Mouse (Mus musculus) left cerebral cortex, postnatal 4 days (tissue): Measurements from ENCODE around the gene Ankrd26. TPM values are rescaled to one million over a fixed set of nuclear protein-coding genes. Genes with fewer than 3 reads are reported as not detected.
"Not testable (repeated sequence)": the region's sequence is repeated elsewhere in the genome, so short reads cannot be mapped to it uniquely, and the experiment has no call there.

Experiments used
- DNase-seq: peaks from one replicate; pipeline ENCODE4 v3.0.0-alpha.2; 2022
- intact Hi-C: fragments of 180-260 bp; cut with DNase I; formaldehyde crosslinking; loops from one replicate; pipeline ENCODE4 v1.15.1; 2025
- total RNA-seq, 2 experiments: library from RNA; stranded (reverse); gene quantifications; 2 replicates each; pipeline ENCODE4 v1.2.3; 2021

The Ankrd26 gene
- 10 to 100 TPM; 11.9 to 12.5 TPM for total RNA-seq

DNA sequence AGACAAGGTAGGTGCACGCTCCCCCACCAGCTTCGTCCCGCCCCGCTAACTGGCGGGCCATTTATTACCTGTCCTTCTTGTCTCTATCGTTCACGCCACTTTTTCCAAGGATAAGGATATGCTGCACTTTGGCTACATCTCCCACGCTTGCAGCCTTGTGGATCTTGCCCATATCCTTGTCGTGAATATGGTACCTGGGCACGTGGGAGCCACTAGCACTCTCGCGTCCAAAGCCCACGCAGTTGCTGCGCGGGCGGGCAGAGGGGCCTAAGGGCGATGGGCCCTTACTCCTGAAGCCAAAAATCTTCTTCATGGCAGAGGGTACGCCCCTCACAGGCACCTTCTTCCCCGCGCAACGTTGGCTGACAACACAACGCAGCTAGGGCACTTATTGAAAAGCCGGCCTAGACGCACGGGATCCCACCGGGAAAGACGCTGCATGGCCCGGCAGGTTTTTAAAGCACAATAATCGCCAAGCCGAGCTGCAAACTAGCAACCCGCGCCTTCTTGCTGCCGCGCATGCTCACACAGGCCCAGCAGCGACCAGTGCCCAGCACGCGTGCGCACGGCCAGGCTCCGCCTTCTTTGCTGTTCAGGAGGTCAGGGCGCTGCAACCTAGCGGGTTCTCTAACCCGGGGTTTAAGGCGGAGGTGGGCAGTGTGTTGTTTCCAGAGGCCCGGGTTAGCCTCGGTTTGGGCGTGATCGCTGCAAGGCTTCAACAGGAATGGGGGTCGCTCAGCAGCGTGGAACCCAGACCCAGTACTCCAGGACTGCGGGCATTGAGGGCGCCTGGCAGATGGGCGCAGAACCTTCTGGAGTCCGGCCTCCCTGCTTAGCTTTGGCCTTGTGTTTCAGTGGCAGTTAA, at the start of gene Ankrd26:
Gene Ankrd26 (minus strand): TSS at position 482 of the 865 bp plus-strand sequence.
- DNase-seq: peak; percentile 94
- intact Hi-C loops: no loop called here

DNA sequence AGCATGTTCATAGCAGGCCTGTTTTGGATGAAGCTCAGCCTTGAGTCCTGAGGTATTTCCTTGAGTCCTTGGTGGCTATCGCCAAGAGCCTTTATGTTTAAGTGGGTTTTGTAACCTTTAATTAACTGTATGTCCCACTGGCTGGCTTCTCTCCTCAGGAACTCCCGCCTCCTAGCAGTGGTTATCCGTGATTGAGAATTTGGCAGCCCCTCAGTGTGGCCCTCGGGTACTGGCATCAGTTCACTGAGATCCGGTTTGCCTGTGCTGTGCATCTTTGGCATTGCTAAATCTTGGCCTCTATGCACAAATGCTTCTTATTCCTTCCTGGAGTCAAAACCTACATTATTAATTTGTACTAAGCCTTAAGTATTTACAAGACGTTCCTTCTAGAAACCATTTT, 46.9 kb upstream of the Ankrd26 start:
- intact Hi-C loops: no loop called here
- DNase-seq: no peak

DNA sequence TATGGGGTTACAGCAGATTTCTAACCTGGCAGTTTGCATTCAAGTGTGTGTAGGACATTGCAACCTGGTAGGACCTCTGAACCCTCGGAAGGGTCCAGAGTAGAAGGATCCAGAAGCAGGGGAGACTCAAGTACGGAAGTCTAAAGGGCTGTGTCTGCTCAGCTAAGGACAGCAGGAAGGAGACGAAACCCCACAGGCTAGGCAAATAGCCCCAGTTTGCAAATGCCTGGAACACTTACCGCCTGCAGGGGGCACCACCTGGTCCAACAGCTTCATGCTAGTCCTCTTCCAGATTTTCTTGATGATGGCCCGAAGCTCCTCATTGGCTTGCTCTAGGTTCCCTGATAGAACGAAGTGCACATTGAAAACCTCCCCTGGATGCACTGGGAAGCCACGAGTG, 43.9 kb upstream of the Ankrd26 start:
- DNase-seq: no peak
- intact Hi-C loops: no loop called here

DNA sequence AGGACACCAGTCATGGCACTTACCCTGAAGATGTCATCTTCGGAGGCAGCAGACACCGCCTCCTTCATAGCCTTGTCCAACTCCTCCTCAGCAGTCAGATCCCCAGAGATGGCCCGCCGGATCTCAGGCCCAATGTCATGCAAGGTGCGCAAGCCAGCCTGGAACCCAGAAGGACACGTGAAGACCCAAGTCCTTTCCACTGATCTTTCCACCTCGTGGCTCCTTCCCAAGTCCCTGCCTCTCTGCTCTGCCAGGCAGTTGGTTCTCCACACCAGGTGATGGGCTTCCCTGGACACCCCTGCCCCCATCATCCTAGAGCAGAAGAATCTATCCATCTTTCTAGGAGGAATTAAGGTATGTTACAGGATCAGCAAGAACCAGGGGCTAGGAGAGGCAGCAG, 41.8 kb upstream of the Ankrd26 start:
- DNase-seq: no peak
- intact Hi-C loops: no loop called here

DNA sequence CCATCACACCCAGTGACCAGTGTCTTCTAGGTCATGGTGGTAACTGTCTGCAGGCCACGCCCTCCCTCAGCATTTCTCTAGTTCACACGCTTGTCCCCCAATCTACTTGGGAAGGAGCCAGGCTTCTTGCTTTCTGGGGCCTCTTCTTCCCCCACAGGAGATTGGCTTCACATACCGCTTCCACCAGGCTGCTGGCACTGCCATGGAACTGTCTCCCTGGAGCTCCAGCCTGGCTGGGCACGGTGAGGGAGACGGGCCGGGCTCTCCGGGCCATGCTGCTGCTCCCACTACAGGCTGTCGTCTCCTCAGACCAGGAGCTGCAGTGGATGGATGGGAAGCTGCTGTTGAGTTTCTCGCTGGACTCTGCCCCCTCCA, 33.6 kb upstream of the Ankrd26 start:
- intact Hi-C loops: no loop called here
- peak; percentile 31 for DNase-seq

DNA sequence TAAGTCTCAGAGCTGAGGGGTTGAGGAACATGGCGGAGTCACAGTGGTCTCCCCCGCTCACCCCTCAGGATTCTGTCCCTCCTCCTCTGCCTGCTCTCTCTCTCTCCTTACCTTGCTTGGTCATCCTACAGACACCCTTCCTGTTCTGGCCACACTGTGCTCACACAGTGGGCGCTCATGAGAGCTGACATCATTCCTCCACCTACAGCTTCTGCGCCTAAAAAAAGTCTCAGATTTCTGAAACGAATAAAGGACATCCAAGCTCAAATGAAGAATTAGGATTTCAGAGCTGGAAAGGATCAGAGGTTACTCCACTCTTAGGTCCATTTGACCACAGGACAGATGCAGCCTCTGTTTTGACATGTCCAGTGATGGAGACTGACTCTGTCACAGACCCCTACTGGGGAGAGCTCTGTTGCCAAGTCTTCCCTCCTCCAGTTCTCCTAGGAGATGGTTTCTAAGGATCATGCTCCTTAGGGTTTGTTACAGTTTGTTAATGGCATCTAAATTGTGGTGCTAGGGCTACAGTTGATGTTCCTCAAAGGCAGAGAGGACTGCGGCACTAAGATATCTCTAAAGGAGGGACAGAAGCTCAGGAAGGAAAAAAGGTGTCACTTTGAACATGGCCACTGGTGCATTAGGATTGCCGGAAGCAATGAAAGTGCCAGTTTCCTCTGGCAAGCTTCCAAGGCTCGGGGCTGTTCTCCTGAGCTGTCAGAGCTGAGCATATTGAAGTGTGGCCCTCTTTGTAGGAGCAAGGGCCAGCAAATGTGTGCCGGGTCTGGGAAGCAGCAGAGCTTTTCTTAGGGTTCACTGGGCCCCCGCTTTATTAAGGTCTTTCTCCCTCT, 33.0 kb upstream of the Ankrd26 start:
- intact Hi-C loops: no loop called here
- peak; percentile 66 for DNase-seq

DNA sequence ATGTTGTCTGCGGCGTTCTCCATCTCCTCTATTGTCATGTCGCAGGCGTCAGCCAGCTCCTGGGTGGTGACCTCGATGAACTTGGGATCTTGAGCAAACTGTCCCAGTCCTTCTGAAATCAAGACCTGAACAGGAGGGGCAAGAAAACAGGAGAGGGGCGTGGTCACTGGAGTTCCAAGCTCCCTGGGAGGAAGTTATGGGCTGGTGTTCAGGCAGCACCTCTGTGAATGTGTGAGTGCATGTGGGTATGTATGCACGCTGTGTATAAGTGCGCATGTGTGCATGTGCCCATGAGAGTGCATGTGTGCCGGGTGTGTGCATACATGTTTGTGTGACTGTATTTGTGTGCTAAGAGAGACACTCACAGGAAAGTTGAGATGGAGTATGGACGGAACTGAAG, 32.0 kb upstream of the Ankrd26 start:
- intact Hi-C loops: no loop called here
- DNase-seq: no peak

DNA sequence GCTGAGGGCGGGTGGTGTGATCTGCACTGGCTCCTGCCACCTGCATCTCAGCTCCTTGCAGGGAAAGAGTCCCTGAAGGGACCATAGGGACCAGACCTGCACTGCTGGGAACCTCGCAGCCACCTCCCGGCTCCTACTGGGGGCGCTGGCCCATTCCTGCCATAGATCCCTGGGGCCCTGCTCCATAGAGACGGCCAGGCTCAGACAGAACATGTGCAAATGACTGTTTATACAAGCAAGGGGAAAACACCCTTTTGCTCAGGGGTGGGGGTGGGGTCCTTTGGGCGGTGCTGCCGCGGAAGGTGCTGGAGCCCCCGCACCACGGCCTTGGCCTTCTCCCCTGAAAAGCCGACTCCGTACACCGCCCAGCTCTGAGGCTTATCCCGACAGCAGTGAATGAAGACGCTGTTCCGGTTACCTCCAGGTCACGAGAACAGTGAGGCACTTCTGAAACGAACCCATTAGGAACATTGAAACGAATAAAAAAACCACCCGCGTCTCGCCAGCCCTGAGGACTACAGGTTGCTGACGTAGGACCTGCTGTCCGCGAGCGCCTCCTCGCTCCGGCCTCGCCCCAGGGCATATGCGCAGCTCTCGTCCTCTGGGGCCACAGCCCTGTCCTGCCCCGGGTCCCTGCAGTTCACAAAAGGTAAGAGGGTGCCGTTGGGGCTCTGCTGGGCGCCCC, 31.5 kb upstream of the Ankrd26 start:
- intact Hi-C loops: no loop called here
- no peak for DNase-seq

DNA sequence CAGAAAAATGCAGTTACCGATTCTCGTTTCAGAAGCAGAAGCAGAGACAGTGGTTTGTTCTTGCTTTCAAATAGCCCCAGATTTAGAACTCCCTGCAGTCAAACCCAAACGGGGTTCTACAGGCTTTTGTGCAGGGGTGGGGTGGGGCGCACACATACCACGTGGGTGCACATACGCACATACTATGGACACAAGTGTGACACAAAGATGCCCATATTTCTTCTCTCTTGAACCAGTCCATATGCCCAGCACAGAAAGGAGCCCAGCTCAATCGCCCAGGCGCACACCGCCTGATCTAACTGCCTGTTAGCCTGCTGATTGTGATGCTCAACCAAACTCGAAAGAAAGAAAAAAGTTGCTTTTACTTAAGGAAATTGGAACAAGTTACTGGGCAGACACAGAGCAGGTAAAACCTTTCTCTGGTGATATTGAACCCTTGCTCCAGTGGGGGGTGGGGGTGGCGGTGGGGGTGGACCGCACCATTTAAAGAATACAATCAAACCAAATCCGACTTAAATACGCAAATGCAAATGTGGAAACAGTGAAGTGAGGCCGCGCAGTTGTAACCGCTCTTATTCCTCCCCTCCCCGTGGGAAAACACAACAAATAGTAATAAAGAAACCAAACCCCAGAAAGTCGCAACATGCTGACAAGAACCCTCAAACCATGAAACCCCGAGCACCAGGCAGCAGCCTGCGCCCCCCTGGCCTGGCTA, 30.8 kb upstream of the Ankrd26 start:
- intact Hi-C loops: no loop called here
- no peak for DNase-seq

DNA sequence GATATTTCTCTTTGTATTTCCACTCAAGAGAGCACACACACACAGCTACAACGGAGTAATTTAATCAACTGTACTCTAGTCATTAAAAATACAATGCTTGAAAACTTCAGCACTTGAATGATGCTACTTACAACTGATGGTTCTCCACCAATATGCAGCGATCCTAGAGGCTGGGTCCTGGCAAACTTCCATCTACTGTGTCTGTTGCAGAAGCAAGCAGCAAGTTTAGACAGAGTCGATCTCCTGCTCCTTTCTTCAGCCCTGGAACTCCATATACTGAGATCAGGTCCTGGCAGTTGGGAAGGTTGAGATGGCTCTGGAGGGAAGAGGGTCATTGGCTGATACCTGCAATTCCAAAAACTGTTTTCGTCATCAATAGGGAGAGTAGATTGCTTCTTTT, 16.7 kb upstream of the Ankrd26 start:
- DNase-seq, intact Hi-C loops: not testable (repeated sequence)

DNA sequence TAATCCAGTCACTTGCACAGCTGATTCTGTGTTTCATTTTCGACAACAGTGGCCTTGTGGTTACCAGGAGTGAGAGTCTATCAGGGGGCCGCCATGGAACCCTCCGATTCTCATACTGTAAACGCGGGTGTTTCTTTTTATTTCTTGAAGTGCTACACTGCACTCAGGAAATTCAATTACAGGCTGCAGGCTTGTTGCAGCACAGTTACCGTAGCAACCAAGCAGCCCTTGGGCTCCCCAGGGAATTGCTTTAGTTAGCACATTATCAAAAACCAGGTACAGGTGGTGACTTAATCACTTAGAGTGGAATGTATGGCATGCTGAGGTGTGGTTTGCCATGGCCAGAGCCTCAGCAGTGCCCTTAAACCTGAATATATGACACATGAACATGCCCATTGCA, 12.3 kb upstream of the Ankrd26 start:
- intact Hi-C loops: no loop called here

DNA sequence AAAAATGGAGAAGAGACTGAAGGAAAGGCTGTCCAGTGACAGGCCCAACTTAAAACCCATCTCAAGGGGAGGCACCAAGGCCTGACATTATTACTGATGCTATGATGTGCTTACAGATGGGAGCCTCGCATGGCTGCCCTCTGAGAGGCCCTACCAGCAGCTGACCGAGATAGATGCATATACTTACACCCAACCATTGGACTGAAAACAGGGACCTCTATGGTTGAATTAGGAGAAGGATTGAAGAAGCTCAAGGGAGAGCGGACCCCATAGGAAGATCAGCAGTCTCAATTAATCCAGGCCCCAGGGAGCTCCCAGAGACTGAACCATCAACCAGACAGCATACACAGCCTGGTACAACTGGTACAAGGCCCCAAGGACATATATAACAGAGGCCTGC, 5.8 kb upstream of the Ankrd26 start:
- no peak for DNase-seq

More for the DNA sequence above, 12.3 kb upstream of the Ankrd26 start:
- DNase-seq: no peak

DNA sequence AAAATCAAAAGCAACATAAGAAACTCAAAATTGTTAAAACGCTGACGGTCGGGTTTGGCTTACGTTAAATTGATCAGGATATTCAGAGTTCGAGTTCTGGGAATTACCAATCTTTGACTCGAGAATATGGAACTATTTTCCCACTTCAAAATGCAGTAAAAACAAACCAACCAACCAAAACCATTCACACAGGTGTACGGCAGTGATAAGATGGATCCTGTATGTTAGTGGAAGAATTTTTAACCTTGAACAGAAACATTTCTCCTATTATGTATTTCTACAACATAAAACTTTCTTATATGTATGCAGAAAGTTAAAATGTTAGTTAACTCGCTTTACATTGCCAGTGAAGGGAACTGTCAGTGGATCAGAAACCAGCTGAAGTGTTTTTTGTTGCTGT, 801 bp downstream of the Ankrd26 start:
- intact Hi-C loops: no loop called here
- DNase-seq: no peak

More for the DNA sequence above, 5.8 kb upstream of the Ankrd26 start:
- intact Hi-C loops: no loop called here

DNA sequence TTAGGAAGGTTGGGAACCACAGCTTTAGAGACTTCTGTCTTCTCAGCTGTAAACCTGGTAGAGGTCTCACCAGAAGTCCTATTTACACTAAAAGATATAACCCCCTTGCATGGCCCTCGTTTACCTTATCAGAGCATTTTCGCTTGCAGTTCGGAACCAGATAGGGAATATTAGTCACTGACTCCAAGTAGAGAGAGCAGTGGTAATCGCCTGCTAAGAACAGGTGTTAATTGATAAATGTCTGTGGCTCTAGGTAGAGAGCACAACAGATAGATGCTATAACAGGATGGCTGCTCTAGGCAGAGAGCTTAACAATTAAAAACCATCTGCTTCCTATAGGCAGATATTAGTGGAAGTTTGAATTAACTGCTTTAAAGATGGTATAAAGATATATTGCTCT, 23.4 kb downstream of the Ankrd26 start:
- intact Hi-C loops: no loop called here
- no peak for DNase-seq

DNA sequence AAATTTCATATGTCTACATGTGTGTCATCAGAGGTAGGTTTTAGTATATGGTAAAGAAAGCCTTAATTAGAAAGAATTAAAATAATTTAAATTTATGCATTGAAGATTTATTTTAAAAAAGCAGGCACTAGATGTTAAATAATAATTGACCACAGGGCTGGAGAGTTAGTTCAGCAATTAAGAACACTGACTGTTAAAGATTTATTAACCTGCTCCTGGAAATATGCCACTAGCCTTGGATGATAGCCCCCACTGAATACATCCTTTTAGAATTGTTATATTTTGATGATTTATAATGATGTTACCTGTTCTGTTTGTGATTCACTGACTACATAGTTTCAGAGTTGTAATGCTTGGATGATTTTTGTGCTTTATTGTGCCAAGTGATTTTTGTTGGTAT, 24.8 kb downstream of the Ankrd26 start:
- DNase-seq, intact Hi-C loops: not testable (repeated sequence)

DNA sequence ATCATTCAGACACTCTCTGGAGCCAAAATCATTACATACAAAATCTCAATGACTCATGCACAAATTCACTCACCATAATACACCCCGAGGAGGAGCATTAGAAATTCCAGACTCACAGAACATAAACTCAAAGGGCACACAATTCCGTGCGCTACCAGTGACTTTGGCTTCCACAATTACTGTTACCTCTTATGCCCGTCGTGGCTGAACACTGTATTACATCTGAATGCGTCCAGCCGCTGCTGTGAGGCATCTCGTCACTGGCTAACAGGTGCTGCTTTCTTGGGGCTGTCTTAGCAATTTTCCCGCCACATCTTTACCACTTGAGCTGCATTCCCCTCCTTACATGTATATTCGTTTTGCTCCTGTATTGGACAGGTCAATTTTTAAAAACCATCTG, 26.7 kb downstream of the Ankrd26 start:
- intact Hi-C loops: no loop called here

DNA sequence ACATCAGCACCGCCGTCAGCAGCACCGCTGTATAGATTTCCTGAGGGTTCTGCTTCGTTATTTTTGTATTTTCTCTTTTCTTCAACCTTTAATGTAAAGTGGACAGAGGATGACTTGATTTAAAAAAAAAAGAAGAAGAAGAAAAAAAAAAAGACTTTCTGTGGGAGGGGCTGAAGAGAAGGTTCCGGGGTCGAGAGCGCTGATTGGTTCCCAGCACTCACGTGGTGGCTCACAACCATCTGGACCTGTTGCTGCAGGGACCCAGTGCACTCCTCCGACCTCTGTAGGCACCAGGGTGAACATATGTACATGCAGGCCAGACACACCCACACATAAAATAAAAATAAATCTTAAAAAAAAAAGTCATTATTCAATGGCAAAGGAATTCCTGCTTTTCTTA, 28.6 kb downstream of the Ankrd26 start:
- DNase-seq: no peak
- intact Hi-C loops: no loop called here

More for the DNA sequence above, 26.7 kb downstream of the Ankrd26 start:
- no peak for DNase-seq

DNA sequence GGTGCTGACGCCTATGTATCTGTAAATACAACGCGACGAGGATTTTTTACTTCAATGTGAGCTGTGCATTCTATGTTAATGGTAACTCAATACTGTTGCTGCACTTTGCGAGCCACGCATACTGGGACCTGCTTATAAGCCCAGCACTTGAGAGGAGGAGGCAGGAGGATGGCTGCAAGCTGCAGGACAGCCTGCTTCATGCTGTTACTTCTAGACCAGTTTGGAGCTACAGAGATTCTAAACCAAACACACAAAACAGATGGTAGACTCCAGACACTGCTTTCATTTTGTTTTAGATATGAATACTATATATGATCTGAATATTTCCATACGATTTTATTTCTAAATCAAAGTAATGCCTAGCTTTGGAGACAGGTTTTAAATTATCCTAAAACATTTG, 41.4 kb downstream of the Ankrd26 start:
- DNase-seq: no peak

DNA sequence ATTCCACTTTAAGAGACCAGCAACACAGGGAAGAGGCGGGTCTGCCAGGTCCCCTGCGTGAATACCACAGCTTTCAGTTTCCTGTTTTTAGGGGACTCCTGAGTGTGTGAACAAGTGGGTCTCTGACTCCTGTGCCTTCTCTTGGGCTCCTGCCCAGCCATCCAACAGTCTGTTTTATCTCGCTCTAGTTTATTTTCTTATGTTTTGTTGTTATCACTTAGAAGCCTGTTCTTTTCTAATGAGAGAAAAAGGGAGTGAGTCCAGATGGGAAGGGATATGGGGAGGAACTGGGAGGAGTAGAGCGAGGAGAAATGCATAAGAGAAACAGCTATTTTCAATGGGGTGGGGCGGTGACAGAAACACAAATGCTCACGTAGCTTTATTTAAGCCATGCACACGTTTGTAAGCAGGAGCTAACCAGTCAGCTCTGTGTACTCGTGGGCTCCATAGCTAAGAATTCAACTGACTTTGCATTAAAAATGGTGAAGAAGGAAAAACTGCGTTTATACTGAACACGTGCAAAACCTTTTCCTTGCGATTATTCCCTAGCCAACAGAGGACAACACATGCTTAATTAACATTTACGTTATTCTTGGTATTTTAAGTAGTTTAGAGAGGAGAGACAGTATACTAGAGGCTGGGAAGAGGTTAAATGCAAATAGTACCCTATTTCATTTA, 48.6 kb downstream of the Ankrd26 start:
- intact Hi-C loops: loop anchor here (10.0 kb wide), 1 partner anchor 109 kb away; no protein-coding TSS in a partner anchor
- no peak for DNase-seq

More for the DNA sequence above, 41.4 kb downstream of the Ankrd26 start:
- intact Hi-C loops: no loop called here

DNA sequence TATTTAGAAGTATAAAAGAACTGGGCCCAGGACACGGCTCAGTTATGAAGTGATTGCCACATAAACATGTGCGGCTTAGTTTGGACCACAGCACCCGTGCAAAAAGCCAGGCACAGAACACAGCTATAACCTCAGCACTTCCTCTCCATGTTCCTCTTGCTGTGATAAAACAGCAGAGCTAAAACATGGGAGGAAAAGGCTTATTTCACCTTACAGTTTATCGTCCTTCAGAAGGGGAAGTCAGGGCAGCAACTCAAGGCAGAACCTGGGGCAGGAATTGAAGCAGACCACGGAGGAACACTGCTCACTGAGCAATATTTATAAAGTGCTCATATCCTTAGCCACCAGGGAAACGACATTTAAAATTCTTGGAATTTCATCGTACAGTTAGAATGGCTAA, 63.0 kb downstream of the Ankrd26 start:
- intact Hi-C loops: no loop called here
- no peak for DNase-seq
